Mouse (Mus musculus): ENCODE data around the gene Cacna1f.

DNA sequence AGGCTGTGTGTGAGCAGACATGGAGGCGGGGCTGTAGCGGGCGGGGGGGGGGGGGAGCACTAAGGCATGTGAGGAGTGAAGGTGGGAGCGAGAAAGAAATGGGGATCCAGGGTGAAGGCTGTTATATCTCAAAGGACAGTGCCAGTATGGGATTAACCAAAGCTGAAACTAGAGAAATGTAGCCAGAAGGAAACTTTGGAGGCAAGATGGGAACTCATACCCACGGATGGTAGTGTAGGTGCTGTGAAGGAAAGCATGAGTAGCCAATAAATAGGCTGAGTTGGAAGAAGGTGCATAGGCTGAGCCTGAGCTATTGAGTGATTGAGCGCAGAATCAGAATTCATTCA is 32.0 kb upstream of the Cacna1f start:
- TF ChIP-seq CTCF (IDR thresholded peaks at IDR 0.05; ENCODE audit: borderline replicate concordance, extremely low read depth, insufficient read depth, insufficient read length) (no peak), POLR2A (IDR thresholded peaks at IDR 0.05; ENCODE audit: borderline replicate concordance, extremely low read depth, insufficient read depth, insufficient read length, poor library complexity, severe bottlenecking) (no peak)

Measured in brain, embryonic 14.5 days (tissue).